Mouse (Mus musculus) CH12.LX (cell line): ENCODE measurements around the gene Ankrd60. TPM values are rescaled to one million over a fixed set of nuclear protein-coding genes. Genes with fewer than 3 reads are reported as not detected.

Source experiments
- DNase-seq: peaks from one replicate; pipeline ENCODE4 v3.0.0-alpha.2; 2013; ENCODE audit errors: extremely low read depth
- H3K27ac ChIP-seq: 2 replicates; pipeline ENCODE4 v1.5.1; 2012; ENCODE audit warnings: low read depth, mild to moderate bottlenecking, control low read depth, moderate library complexity; ENCODE audit not compliant: insufficient read depth
- H3K27me3 ChIP-seq: replicated peaks from 2 replicates; pipeline ENCODE3; 2012; ENCODE audit warnings: inconsistent platforms
- H3K36me3 ChIP-seq, 2 experiments: replicated peaks in 1 of 2; 2 replicates each; pipeline versions ENCODE3 to v1.6.1; 2012; ENCODE audit warnings: inconsistent platforms in 1 of 2, low read length in 1 of 2, mild to moderate bottlenecking in 1 of 2, mixed read lengths in 1 of 2, moderate library complexity in 1 of 2; ENCODE audit not compliant: control insufficient read depth in 1 of 2, insufficient read depth in 1 of 2
- H3K4me1 ChIP-seq, 2 experiments: 2 replicates each; pipeline ENCODE4 v1.6.1; 2012; ENCODE audit warnings: inconsistent platforms in 1 of 2, moderate library complexity in 1 of 2; ENCODE audit not compliant: insufficient read depth in 2 of 2, control insufficient read depth in 1 of 2
- H3K4me2 ChIP-seq: 2 replicates; pipeline ENCODE4 v1.6.1; 2012; ENCODE audit warnings: low read depth, mild to moderate bottlenecking, control low read depth; ENCODE audit not compliant: poor library complexity, insufficient read depth, severe bottlenecking
- H3K4me3 ChIP-seq, 3 experiments: fragments of 150-350 bp in 1 of 3; sonication (generic) in 1 of 3; replicated peaks in 1 of 3; 2 replicates each; pipeline versions ENCODE3 to v1.5.1; 2011 to 2012; ENCODE audit warnings: low read depth in 2 of 3, low read length in 2 of 3, mild to moderate bottlenecking in 2 of 3, moderate library complexity in 2 of 3, control low read depth in 1 of 3, improper control_type of control experiment in 1 of 3, inconsistent platforms in 1 of 3, mixed read lengths in 1 of 3; ENCODE audit not compliant: poor library complexity in 1 of 3
- H3K79me2 ChIP-seq: replicated peaks from 2 replicates; pipeline ENCODE4 v1.6.1; 2012; ENCODE audit warnings: mild to moderate bottlenecking, moderate library complexity; ENCODE audit not compliant: control insufficient read depth, poor library complexity, insufficient read depth, severe bottlenecking; ENCODE audit errors: extremely low read depth
- H3K9ac ChIP-seq: 2 replicates; pipeline ENCODE4 v1.6.1; 2012; ENCODE audit warnings: low read depth, mild to moderate bottlenecking, control low read depth, moderate library complexity; ENCODE audit not compliant: insufficient read depth
- H3K9me3 ChIP-seq: replicated peaks from 2 replicates; pipeline ENCODE3; 2012; ENCODE audit warnings: low read length, inconsistent platforms, mixed read lengths
- CHD1 ChIP-seq: IDR thresholded peaks from 2 replicates; pipeline ENCODE4 v1.6.1; 2012; ENCODE audit warnings: low read depth, low read length, improper control_type of control experiment, inconsistent platforms
- CHD2 ChIP-seq: IDR thresholded peaks from 2 replicates; pipeline ENCODE4 v1.6.1; 2011; ENCODE audit warnings: low read length, improper control_type of control experiment
- E2F4 ChIP-seq: IDR thresholded peaks from 2 replicates; pipeline ENCODE4 v1.6.1; 2011; ENCODE audit warnings: low read depth, low read length, improper control_type of control experiment; ENCODE audit not compliant: insufficient replicate concordance
- EP300 ChIP-seq: IDR thresholded peaks from 2 replicates; pipeline ENCODE4 v1.6.1; 2011; ENCODE audit warnings: low read length, improper control_type of control experiment
- GABPA ChIP-seq: IDR thresholded peaks from 2 replicates; pipeline ENCODE4 v1.6.1; 2012; ENCODE audit warnings: low read depth, low read length, improper control_type of control experiment, inconsistent platforms; ENCODE audit not compliant: insufficient replicate concordance
- HCFC1 ChIP-seq: IDR thresholded peaks from 2 replicates; pipeline ENCODE4 v1.6.1; 2012; ENCODE audit warnings: low read depth, mild to moderate bottlenecking, inconsistent platforms, low read length, improper control_type of control experiment
- MEF2A ChIP-seq: IDR thresholded peaks from 2 replicates; pipeline ENCODE4 v1.6.1; 2014; ENCODE audit warnings: low read depth, mild to moderate bottlenecking, inconsistent platforms, low read length, improper control_type of control experiment, borderline replicate concordance
- MXI1 ChIP-seq: IDR thresholded peaks from 2 replicates; pipeline ENCODE4 v1.6.1; 2011; ENCODE audit warnings: mild to moderate bottlenecking, low read depth, low read length, improper control_type of control experiment
- NELFE ChIP-seq: IDR thresholded peaks from 2 replicates; pipeline ENCODE4 v1.6.1; 2011; ENCODE audit warnings: low read depth, low read length, improper control_type of control experiment
- POLR2A ChIP-seq: IDR thresholded peaks from 2 replicates; pipeline ENCODE4 v1.6.1; 2011; ENCODE audit warnings: low read depth, mild to moderate bottlenecking, improper control_type of control experiment, low read length
- RCOR1 ChIP-seq: conservative IDR thresholded peaks from 2 replicates; pipeline ENCODE4 v1.6.1; 2012; ENCODE audit warnings: low read depth, mild to moderate bottlenecking, inconsistent platforms, low read length, improper control_type of control experiment
- SMC3 ChIP-seq: IDR thresholded peaks from 2 replicates; pipeline ENCODE4 v1.6.1; 2011; ENCODE audit warnings: low read depth, low read length, improper control_type of control experiment
- TBP ChIP-seq: conservative IDR thresholded peaks from 2 replicates; pipeline ENCODE4 v1.6.1; 2011; ENCODE audit warnings: low read depth, low read length, improper control_type of control experiment
- TCF12 ChIP-seq: IDR thresholded peaks from 2 replicates; pipeline ENCODE4 v1.6.1; 2014; ENCODE audit warnings: low read depth, mild to moderate bottlenecking, inconsistent platforms, low read length, improper control_type of control experiment
- ZKSCAN1 ChIP-seq: IDR thresholded peaks from 2 replicates; pipeline ENCODE4 v1.6.1; 2012; ENCODE audit warnings: low read depth, inconsistent platforms, low read length, improper control_type of control experiment, borderline replicate concordance
- ZMIZ1 ChIP-seq: IDR thresholded peaks from 2 replicates; pipeline ENCODE4 v1.6.1; 2012; ENCODE audit warnings: low read depth, mild to moderate bottlenecking, inconsistent platforms, low read length, improper control_type of control experiment
- dilution Hi-C: fragments of 300-500 bp; cut with MboI; formaldehyde crosslinking; loops from 2 replicates; pipeline ENCODE4 v1.14.3; 2020; ENCODE audit warnings: low sequenced_read_pairs; ENCODE audit not compliant: extremely low pct_unique_long_range_greater_than_20kb, extremely low pct_ligation_motif_present
- in situ Hi-C: fragments of 300-500 bp; cut with MboI; formaldehyde crosslinking; loops from 3 replicates; pipeline ENCODE4 v1.14.3; 2019; ENCODE audit warnings: low sequenced_read_pairs, low pct_ligation_motif_present, low pct_unique_long_range_greater_than_20kb, mixed read lengths
- polyA plus RNA-seq: library from polyadenylated mRNA; unstranded; fragments of >175 nt; gene quantifications from 2 replicates; pipeline ENCODE4 v1.2.1, GENCODE M21; 2012; ENCODE audit warnings: low read depth; ENCODE audit not compliant: insufficient read length
- total RNA-seq, 2 experiments: library from RNA; depleted of rRNA; stranded (reverse); fragments of 300-350 nt in 1 of 2; fragments of >200 nt in 1 of 2; gene quantifications; 2 replicates each; pipeline ENCODE4 v1.2.3; 2012 to 2014

The Ankrd60 gene
- total and polyA plus RNA-seq, 3 experiments, result not detected

DNA sequence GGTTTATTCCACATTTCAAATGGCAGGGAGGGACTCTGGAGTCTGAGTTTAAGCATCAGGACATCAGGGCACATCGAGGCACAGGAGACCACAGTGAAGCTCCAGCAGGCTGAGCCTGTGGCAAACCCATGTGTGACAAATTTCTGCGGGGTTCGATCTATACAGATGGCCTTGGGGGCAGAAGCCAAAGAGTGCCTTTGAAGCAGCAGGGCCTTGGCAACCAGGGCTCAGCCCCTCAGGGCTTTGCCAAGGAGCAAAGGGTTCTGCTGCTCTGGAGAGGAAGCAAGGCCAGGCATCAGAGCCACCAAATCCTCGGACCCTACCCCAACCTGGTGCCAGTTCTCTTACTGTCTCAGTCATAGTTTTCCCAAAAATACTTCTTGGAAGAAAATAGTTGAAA lies 35.4 kb downstream of the Ankrd60 start:
- in situ Hi-C loops, result no loop called here
- TF ChIP-seq RCOR1 (no peak), CHD2 (no peak), NELFE (no peak), TBP (no peak), MXI1 (no peak), TCF12 (no peak)
- H3K27me3 ChIP-seq, result peaks cover 69% of the 10 kb centered on the region
- no peaks in the 10 kb centered on the region for H3K9me3 ChIP-seq
- H3K4me2 ChIP-seq, result no peak overlapping the region
- H3K4me1 ChIP-seq, result peaks cover 0 to 2% of the 10 kb centered on the region in 2 experiments; a peak in 1 of 4 replicates
- H3K4me3 ChIP-seq, result no peak overlapping the region
- dilution Hi-C loops, result no loop called here
- no peak overlapping the region for H3K9ac ChIP-seq
- H3K79me2 ChIP-seq, result no peaks in the 10 kb centered on the region
- H3K27ac ChIP-seq, result no peak overlapping the region
- DNase-seq, result no peak
- H3K36me3 ChIP-seq, result no peaks in the 10 kb centered on the region

- Histone ChIP-seq H3K4me1 (peaks cover 0 to 2% of the 10 kb centered on the region in 2 experiments; a peak in 1 of 4 replicates), H3K79me2 (no peaks in the 10 kb centered on the region), H3K9ac (no peak overlapping the region), H3K27me3 (peaks cover 63% of the 10 kb centered on the region), H3K9me3 (no peaks in the 10 kb centered on the region), H3K4me3 (no peak overlapping the region), H3K27ac (no peak overlapping the region), H3K4me2 (no peak overlapping the region)
- in situ Hi-C loops, result no loop called here
- no peak for DNase-seq
- TF ChIP-seq HCFC1 (no peak), CHD1 (no peak), CHD2 (no peak), NELFE (no peak), POLR2A (no peak), E2F4 (no peak), SMC3 (no peak), MEF2A (no peak), EP300 (no peak), TCF12 (no peak), ZKSCAN1 (no peak)
- TF ChIP-seq, all 38 proteins: peak for 0
- dilution Hi-C loops, result no loop called here
- no peaks in the 10 kb centered on the region for H3K36me3 ChIP-seq
Observed at GRCm38 (mm10) chr2:173541748-173542147, 36.4 kb downstream of the Ankrd60 start.

- H3K4me1 ChIP-seq, result peaks cover 0 to 2% of the 10 kb centered on the region in 2 experiments; a peak in 1 of 4 replicates
- no peak overlapping the region for H3K9ac ChIP-seq
- no peaks in the 10 kb centered on the region for H3K79me2 ChIP-seq
- no peak for DNase-seq
- H3K36me3 ChIP-seq, result no peaks in the 10 kb centered on the region
- H3K27me3 ChIP-seq, result peaks cover 62% of the 10 kb centered on the region
- H3K27ac ChIP-seq, result no peak overlapping the region
- H3K4me3 ChIP-seq, result no peak overlapping the region
- H3K9me3 ChIP-seq, result no peaks in the 10 kb centered on the region
- H3K4me2 ChIP-seq, result no peak overlapping the region
- dilution Hi-C loops, result no loop called here
- TF ChIP-seq ZMIZ1 (no peak), GABPA (no peak)
- TF ChIP-seq, all 38 proteins: peak for 0
- in situ Hi-C loops, result no loop called here
Observed at GRCm38 (mm10) chr2:173539781-173540180, 38.4 kb downstream of the Ankrd60 start.
